Mouse (Mus musculus): ENCODE data around the gene Adad1.

GRCm38 (mm10) chr3:37152274-37152673, 88.9 kb downstream of the Adad1 start:
- TF ChIP-seq CTCF (conservative IDR thresholded peaks at IDR 0.05; ENCODE audit: low read length), result no peak
- no peak for TF ChIP-seq POU5F1 (IDR thresholded peaks at IDR 0.05; ENCODE audit: borderline replicate concordance, low read length)
- TF ChIP-seq NANOG (IDR thresholded peaks at IDR 0.05; ENCODE audit: borderline replicate concordance, low read length), result no peak
